Mouse (Mus musculus) midbrain, postnatal 0 days (tissue): ENCODE results near the gene Cryl1. TPM values are rescaled to one million over a fixed set of nuclear protein-coding genes. Genes with fewer than 3 reads are reported as not detected.

ENCODE experiments used
- ATAC-seq: fragments of 200-750 bp; cut with Nextera tagmentation; 2 replicates; pipeline ENCODE4 v1.8.0; 2017; ENCODE audit warnings: moderate number of reproducible peaks, mild to moderate bottlenecking, moderate TSS enrichment, moderate library complexity; ENCODE audit not compliant: low FRiP score
- DNase-seq: peaks from one replicate; pipeline ENCODE4 v3.0.0-alpha.2; 2015; ENCODE audit warnings: low spot score
- H3K27ac ChIP-seq: fragments of 300-500 bp; sonication (generic); 2 replicates; pipeline ENCODE4 v1.5.1; 2014; ENCODE audit warnings: low read depth, mild to moderate bottlenecking, low read length, mixed read lengths
- H3K27me3 ChIP-seq: fragments of 300-500 bp; sonication (generic); 2 replicates; pipeline ENCODE4 v1.6.1; 2014; ENCODE audit warnings: low read length, control low read depth, mixed read lengths; ENCODE audit not compliant: insufficient read depth
- H3K36me3 ChIP-seq: fragments of 300-500 bp; sonication (generic); 2 replicates; pipeline ENCODE4 v1.6.1; 2014; ENCODE audit warnings: low read length, control low read depth, mixed read lengths; ENCODE audit not compliant: insufficient read depth
- H3K4me1 ChIP-seq: fragments of 300-500 bp; sonication (generic); 2 replicates; pipeline ENCODE4 v1.6.1; 2014; ENCODE audit warnings: mild to moderate bottlenecking, control low read depth, antibody characterized with exemption, low read length, mixed read lengths; ENCODE audit not compliant: insufficient read depth
- H3K4me2 ChIP-seq: fragments of 300-500 bp; sonication (generic); 2 replicates; pipeline ENCODE4 v1.6.1; 2014; ENCODE audit warnings: low read depth, mild to moderate bottlenecking, low read length, mixed read lengths; ENCODE audit not compliant: poor library complexity, severe bottlenecking
- H3K4me3 ChIP-seq: fragments of 300-500 bp; sonication (generic); 2 replicates; pipeline ENCODE4 v1.5.1; 2014; ENCODE audit warnings: low read depth, mild to moderate bottlenecking, low read length, moderate library complexity
- H3K9ac ChIP-seq: fragments of 300-500 bp; sonication (generic); replicated peaks from 2 replicates; pipeline ENCODE4 v1.6.1; 2014; ENCODE audit warnings: mild to moderate bottlenecking, low read length, moderate library complexity, mixed read lengths; ENCODE audit not compliant: poor library complexity, severe bottlenecking
- H3K9me3 ChIP-seq: fragments of 300-500 bp; sonication (generic); 2 replicates; pipeline ENCODE4 v1.6.1; 2016; ENCODE audit warnings: low read length, control low read depth
- CTCF ChIP-seq: IDR thresholded peaks from 2 replicates; pipeline ENCODE4 v1.5.1; 2016; ENCODE audit warnings: antibody characterized with exemption, mild to moderate bottlenecking
- WGBS: fragments of 180-500 bp; shearing (Covaris S2); extraction: QIAGEN DNeasy Blood & Tissue Kit; methylation state at CpG from one replicate; pipeline ENCODE4 v1.1.7; 2014; 5-methylcytosine and 5-hydroxymethylcytosine counted together
- polyA plus RNA-seq: library from polyadenylated mRNA; unstranded; fragments of >200 nt; fragmentation: Nextera tagmentation; extraction: Ambion mirVana; gene quantifications from 2 replicates; pipeline ENCODE4 v1.2.1, GENCODE M21; 2015
- total RNA-seq: library from RNA; depleted of rRNA; stranded (reverse); fragments of >200 nt; gene quantifications from 2 replicates; pipeline ENCODE4 v1.2.3, GENCODE M21; 2014

Cryl1 gene
- total and polyA plus RNA-seq, 2 experiments from 2014 or later: 13.5 to 19.4 TPM

DNA sequence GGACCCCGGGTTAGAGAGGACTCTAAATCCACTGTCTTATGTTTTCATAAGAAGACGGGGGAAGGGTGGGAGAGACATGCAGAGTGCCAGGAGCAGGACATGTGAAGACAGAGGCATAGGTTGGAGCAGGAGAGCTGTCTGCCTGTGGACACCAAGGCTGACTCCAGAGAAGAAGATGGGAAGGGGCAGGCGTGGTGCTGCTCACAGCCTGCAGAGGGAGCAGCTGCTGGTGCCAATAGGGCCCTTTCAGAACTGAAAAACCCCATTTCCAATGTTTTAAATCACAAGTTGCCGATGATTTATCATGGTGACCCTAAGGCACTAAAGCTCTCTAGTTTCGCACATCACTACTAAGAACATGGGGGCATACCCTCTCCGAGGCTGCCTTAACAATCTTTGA is 63.5 kb downstream of the Cryl1 start:
- WGBS: 80% methylated on average over 6 of the region's 6 CpGs
- no peaks in the 10 kb centered on the region for H3K36me3 ChIP-seq
- H3K4me3 ChIP-seq: no peak overlapping the region
- peak; percentile 26; the same call in 1 of the 2 replicates for TF ChIP-seq CTCF
- no peaks in the 10 kb centered on the region for H3K9me3 ChIP-seq
- H3K4me2 ChIP-seq: no peak overlapping the region
- ATAC-seq: no peak
- no peaks in the 10 kb centered on the region for H3K4me1 ChIP-seq
- no peak overlapping the region for H3K9ac ChIP-seq
- DNase-seq: no peak
- no peak overlapping the region for H3K27ac ChIP-seq
- no peaks in the 10 kb centered on the region for H3K27me3 ChIP-seq

DNA sequence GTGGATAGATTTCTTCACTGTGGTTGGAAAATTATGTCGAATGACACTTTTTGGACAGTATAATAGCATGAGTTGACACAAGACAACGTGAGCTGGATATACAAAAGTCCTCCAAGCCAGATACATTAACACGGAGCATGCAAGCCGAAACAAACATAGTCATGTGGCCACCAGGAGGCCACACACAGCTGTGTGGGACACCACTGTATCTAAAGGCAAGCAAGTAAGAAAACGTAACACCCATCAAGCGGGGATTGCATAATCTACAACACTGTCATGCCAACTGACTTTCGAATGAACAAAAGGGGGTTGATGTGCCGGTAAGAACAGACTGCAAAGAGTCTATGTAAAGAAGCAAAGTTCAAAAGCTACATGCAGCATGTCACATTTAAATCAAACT is 65.8 kb downstream of the Cryl1 start:
- Histone ChIP-seq H3K9ac (no peak overlapping the region), H3K4me3 (no peak overlapping the region), H3K9me3 (no peaks in the 10 kb centered on the region), H3K4me2 (no peak overlapping the region), H3K27me3 (no peaks in the 10 kb centered on the region), H3K4me1 (no peaks in the 10 kb centered on the region), H3K36me3 (no peaks in the 10 kb centered on the region), H3K27ac (no peak overlapping the region)
- peak; percentile 7; the same call in 1 of the 2 replicates for TF ChIP-seq CTCF
- WGBS: 89% methylated on average over 8 of the region's 8 CpGs
- no peak for ATAC-seq
- DNase-seq: no peak

DNA sequence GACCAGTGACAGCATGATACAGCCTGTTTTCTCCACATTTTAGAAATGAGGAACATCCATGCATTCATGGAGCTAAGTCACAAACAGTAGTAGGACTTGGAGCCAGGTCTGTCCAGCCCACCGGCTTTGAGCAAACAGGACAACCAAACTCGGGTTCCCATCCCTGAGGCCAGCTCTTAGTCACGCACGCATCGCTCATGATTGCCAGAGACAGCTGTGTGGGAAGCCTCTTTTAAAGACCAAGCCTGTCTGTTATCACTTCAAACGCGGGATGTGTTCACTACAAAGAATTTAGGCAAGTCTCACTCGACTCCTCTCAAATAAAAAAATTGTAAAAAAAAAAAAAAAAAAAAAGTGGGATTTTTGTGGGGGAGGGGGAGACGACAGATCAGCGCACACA is 67.2 kb downstream of the Cryl1 start:
- Histone ChIP-seq H3K9ac (no peak overlapping the region), H3K4me3 (no peak overlapping the region), H3K4me2 (no peak overlapping the region), H3K27me3 (no peaks in the 10 kb centered on the region), H3K36me3 (no peaks in the 10 kb centered on the region), H3K9me3 (no peaks in the 10 kb centered on the region), H3K4me1 (no peaks in the 10 kb centered on the region), H3K27ac (no peak overlapping the region)
- 85% methylated on average over 10 of the region's 10 CpGs for WGBS
- DNase-seq (no peak), ATAC-seq (no peak)
- TF ChIP-seq CTCF: no peak

DNA sequence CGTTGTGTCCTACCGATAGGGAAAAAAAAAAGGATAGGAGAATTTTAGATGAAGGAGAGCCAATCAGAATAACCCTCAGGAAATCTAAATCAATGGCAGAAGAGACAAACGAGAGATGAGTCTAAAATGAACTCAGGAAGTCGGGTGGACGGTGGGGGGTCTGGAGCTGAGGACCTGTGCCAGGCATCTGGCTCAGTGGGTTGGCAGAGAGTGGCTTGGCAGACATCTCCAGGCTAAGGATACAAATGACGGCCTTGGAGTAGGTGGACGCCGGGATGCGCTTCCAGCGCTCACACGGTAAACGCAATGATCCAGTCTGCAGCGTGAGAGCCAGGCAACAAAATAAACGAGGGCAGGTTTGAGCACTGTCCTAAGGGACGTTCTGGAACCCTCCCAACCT is 68.7 kb downstream of the Cryl1 start:
- no peak for TF ChIP-seq CTCF
- Histone ChIP-seq H3K27me3 (no peaks in the 10 kb centered on the region), H3K9me3 (no peaks in the 10 kb centered on the region), H3K4me3 (no peak overlapping the region), H3K36me3 (no peaks in the 10 kb centered on the region), H3K4me2 (no peak overlapping the region), H3K27ac (no peak overlapping the region), H3K9ac (no peak overlapping the region), H3K4me1 (no peaks in the 10 kb centered on the region)
- WGBS: 87% methylated on average over 15 of the region's 15 CpGs
- ATAC-seq (no peak), DNase-seq (peak; percentile 41)

DNA sequence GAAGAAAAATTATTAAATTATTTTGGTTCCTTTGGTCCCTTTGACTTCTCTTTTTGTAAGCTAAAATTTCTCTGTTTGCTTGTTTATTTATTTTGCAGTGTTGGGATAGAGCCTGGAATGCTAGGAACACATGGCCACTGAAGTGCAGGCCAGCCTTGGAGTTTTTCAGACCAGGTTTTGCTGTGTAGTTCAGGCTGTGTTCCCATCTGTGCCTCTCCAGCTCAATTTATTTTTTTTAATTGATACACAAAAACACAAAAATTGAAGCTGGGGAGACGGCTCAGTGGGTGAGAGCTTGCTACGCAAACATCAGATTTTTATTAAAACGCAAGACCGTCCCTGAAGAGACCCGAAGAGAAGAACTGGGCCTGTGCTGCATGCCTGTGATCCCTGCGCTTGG is 71.6 kb downstream of the Cryl1 start:
- Histone ChIP-seq H3K27me3 (no peaks in the 10 kb centered on the region), H3K4me1 (no peaks in the 10 kb centered on the region), H3K27ac (no peak overlapping the region), H3K36me3 (no peaks in the 10 kb centered on the region), H3K9me3 (no peaks in the 10 kb centered on the region), H3K9ac (no peak overlapping the region), H3K4me2 (no peak overlapping the region), H3K4me3 (no peak overlapping the region)
- DNase-seq (no peak), ATAC-seq (no peak)
- WGBS: 83% methylated on average over 6 of the region's 6 CpGs
- TF ChIP-seq CTCF: no peak

DNA sequence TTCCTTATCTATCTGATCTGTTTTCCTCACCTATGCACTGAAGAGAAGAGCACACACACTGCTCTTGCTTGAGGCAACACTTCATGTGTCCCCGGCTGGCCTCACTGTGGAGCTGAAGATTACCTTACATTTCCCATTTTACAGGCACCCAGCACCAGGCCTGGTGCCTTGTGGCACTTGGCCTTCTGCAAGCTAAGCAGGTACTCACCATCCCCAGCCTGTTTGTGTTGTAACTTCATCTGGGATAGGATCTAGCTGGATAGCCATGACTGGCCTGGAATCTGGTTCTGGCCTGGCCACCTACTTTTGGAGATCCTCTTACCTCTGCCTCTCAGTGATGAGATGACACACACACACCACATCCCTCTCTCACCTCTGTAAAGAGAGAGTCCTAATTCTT is 79.5 kb downstream of the Cryl1 start:
- DNase-seq (no peak), ATAC-seq (no peak)
- TF ChIP-seq CTCF: no peak
- WGBS: 93% methylated on average over 1 of the region's 1 CpGs
- Histone ChIP-seq H3K9me3 (no peaks in the 10 kb centered on the region), H3K27me3 (no peaks in the 10 kb centered on the region), H3K36me3 (no peaks in the 10 kb centered on the region), H3K9ac (no peak overlapping the region), H3K4me2 (no peak overlapping the region), H3K4me3 (no peak overlapping the region), H3K4me1 (no peaks in the 10 kb centered on the region), H3K27ac (no peak overlapping the region)
